Mouse (Mus musculus) liver, embryonic 14.5 days (tissue): ENCODE measurements around the gene Slc22a2. TPM values are rescaled to one million over a fixed set of nuclear protein-coding genes. Genes with fewer than 3 reads are reported as not detected.

ENCODE experiments used
- ATAC-seq: fragments of 200-750 bp; cut with Nextera tagmentation; 2 replicates; pipeline ENCODE4 v1.8.0; 2017; ENCODE audit warnings: moderate number of reproducible peaks, mild to moderate bottlenecking, moderate library complexity; ENCODE audit not compliant: insufficient read depth
- DNase-seq, 3 experiments: peaks; one replicate each; pipeline ENCODE4 v3.0.0-alpha.2; 2012 to 2013; ENCODE audit warnings: low read depth in 3 of 3, low spot score in 3 of 3
- H3K27ac ChIP-seq: fragments of 300-500 bp; sonication (generic); 2 replicates; pipeline ENCODE4 v1.5.1; 2014; ENCODE audit warnings: moderate library complexity, mild to moderate bottlenecking, control low read depth, inconsistent platforms
- H3K27me3 ChIP-seq: fragments of 300-500 bp; sonication (generic); 2 replicates; pipeline ENCODE4 v1.6.1; 2014; ENCODE audit warnings: mild to moderate bottlenecking, low read length, moderate library complexity; ENCODE audit not compliant: control insufficient read depth, insufficient read depth
- H3K36me3 ChIP-seq: fragments of 300-500 bp; sonication (generic); replicated peaks from 2 replicates; pipeline ENCODE4 v1.6.1; 2014; ENCODE audit warnings: low read depth; ENCODE audit not compliant: control insufficient read depth, insufficient read depth
- H3K4me1 ChIP-seq, 2 experiments: fragments of 200-500 bp in 1 of 2; fragments of 300-500 bp in 1 of 2; sonication (generic) in 1 of 2; replicated peaks; 2 replicates each; pipeline ENCODE4 v1.6.1; 2012 to 2014; ENCODE audit warnings: antibody characterized with exemption in 1 of 2, inconsistent platforms in 1 of 2, low read length in 1 of 2; ENCODE audit not compliant: control insufficient read depth in 2 of 2, insufficient read depth in 2 of 2
- H3K4me2 ChIP-seq: fragments of 300-500 bp; sonication (generic); 2 replicates; pipeline ENCODE4 v1.6.1; 2014; ENCODE audit warnings: low read depth, mild to moderate bottlenecking, control low read depth, moderate library complexity
- H3K4me3 ChIP-seq, 2 experiments: fragments of 200-500 bp in 1 of 2; fragments of 300-500 bp in 1 of 2; sonication (generic) in 1 of 2; 2 replicates each; pipeline ENCODE4 v1.5.1; 2012 to 2014; ENCODE audit warnings: low read depth in 2 of 2, low read length in 2 of 2, mild to moderate bottlenecking in 2 of 2, control low read depth in 1 of 2, inconsistent platforms in 1 of 2, moderate library complexity in 1 of 2; ENCODE audit not compliant: insufficient read depth in 1 of 2
- H3K9ac ChIP-seq: fragments of 300-500 bp; sonication (generic); replicated peaks from 2 replicates; pipeline ENCODE4 v1.6.1; 2014; ENCODE audit warnings: mild to moderate bottlenecking, control low read depth, moderate library complexity
- H3K9me3 ChIP-seq: fragments of 300-500 bp; sonication (generic); 2 replicates; pipeline ENCODE4 v1.6.1; 2016; ENCODE audit warnings: low read length, mixed read lengths; ENCODE audit not compliant: control insufficient read depth
- CTCF ChIP-seq: IDR thresholded peaks from 2 replicates; pipeline ENCODE4 v1.5.1; 2016; ENCODE audit warnings: antibody characterized with exemption, low read depth, control low read depth
- EP300 ChIP-seq: IDR thresholded peaks from 2 replicates; pipeline ENCODE4 v1.6.1; 2016; ENCODE audit warnings: antibody characterized with exemption, low read depth
- WGBS: fragments of 180-500 bp; shearing (Covaris S2); extraction: QIAGEN DNeasy Blood & Tissue Kit; methylation state at CpG from one replicate; pipeline ENCODE4 v1.1.7; 2014; ENCODE audit not compliant: insufficient replicate concordance; 5-methylcytosine and 5-hydroxymethylcytosine counted together
- polyA plus RNA-seq, 2 experiments: library from polyadenylated mRNA; depleted of rRNA in 1 of 2; stranded (reverse) in 1 of 2; unstranded in 1 of 2; fragments of >200 nt; fragmentation: Nextera tagmentation in 1 of 2; extraction: Ambion mirVana in 1 of 2; gene quantifications; 2 replicates each; pipeline versions ENCODE4 v1.2.1 to v1.2.3; 2012 to 2014

Gene Slc22a2
- polyA plus RNA-seq, 2 experiments, result 0.03 TPM; not detected in 1

- H3K9me3 ChIP-seq, result no peaks in the 10 kb centered on the region
- WGBS, result 40% methylated on average over 6 of the region's 6 CpGs
- no peak overlapping the region for H3K4me2 ChIP-seq
- H3K27ac ChIP-seq, result no peak overlapping the region
- no peak overlapping the region for H3K4me3 ChIP-seq
- DNase-seq (no peak), ATAC-seq (no peak)
- H3K9ac ChIP-seq, result no peak overlapping the region
- no peak for TF ChIP-seq EP300
- no peak for TF ChIP-seq CTCF
- no peaks in the 10 kb centered on the region for H3K27me3 ChIP-seq
- H3K36me3 ChIP-seq, result no peaks in the 10 kb centered on the region
- no peaks in the 10 kb centered on the region for H3K4me1 ChIP-seq
Measured at GRCm38 (mm10) chr17:12630976-12631730, 47.2 kb downstream of the Slc22a2 start.

GRCm38 (mm10) chr17:12631771-12632600 is 48.1 kb downstream of the Slc22a2 start:
- TF ChIP-seq CTCF (no peak), EP300 (no peak)
- Histone ChIP-seq H3K36me3 (no peaks in the 10 kb centered on the region), H3K4me2 (no peak overlapping the region), H3K27me3 (no peaks in the 10 kb centered on the region), H3K27ac (no peak overlapping the region), H3K9ac (no peak overlapping the region), H3K9me3 (no peaks in the 10 kb centered on the region), H3K4me1 (no peaks in the 10 kb centered on the region), H3K4me3 (no peak overlapping the region)
- no peak for DNase-seq
- 36% methylated on average over 7 of the region's 7 CpGs for WGBS
- no peak for ATAC-seq

GRCm38 (mm10) chr17:12634814-12635213 is 50.9 kb downstream of the Slc22a2 start:
- H3K27ac ChIP-seq, result no peak overlapping the region
- no peak for DNase-seq
- H3K36me3 ChIP-seq, result no peaks in the 10 kb centered on the region
- no peaks in the 10 kb centered on the region for H3K9me3 ChIP-seq
- no peak overlapping the region for H3K4me2 ChIP-seq
- no peak for TF ChIP-seq CTCF
- TF ChIP-seq EP300, result no peak
- no peak overlapping the region for H3K9ac ChIP-seq
- ATAC-seq, result no peak
- WGBS, result 50% methylated on average over 4 of the region's 4 CpGs
- H3K4me1 ChIP-seq, result no peaks in the 10 kb centered on the region
- H3K4me3 ChIP-seq, result no peak overlapping the region
- H3K27me3 ChIP-seq, result no peaks in the 10 kb centered on the region

- 79% methylated on average over 3 of the region's 3 CpGs for WGBS
- no peaks in the 10 kb centered on the region for H3K36me3 ChIP-seq
- no peak overlapping the region for H3K4me3 ChIP-seq
- ATAC-seq, result no peak
- DNase-seq, result no peak
- H3K9me3 ChIP-seq, result no peaks in the 10 kb centered on the region
- H3K27ac ChIP-seq, result no peak overlapping the region
- H3K4me2 ChIP-seq, result no peak overlapping the region
- no peaks in the 10 kb centered on the region for H3K4me1 ChIP-seq
- no peaks in the 10 kb centered on the region for H3K27me3 ChIP-seq
- no peak for TF ChIP-seq EP300
- TF ChIP-seq CTCF, result peak; percentile 60
- no peak overlapping the region for H3K9ac ChIP-seq
Measured at GRCm38 (mm10) chr17:12639585-12639984, 55.7 kb downstream of the Slc22a2 start.

- no peaks in the 10 kb centered on the region for H3K27me3 ChIP-seq
- DNase-seq (no peak), ATAC-seq (no peak)
- no peak for TF ChIP-seq CTCF
- TF ChIP-seq EP300, result no peak
- no peak overlapping the region for H3K4me3 ChIP-seq
- no peaks in the 10 kb centered on the region for H3K4me1 ChIP-seq
- H3K9ac ChIP-seq, result no peak overlapping the region
- H3K36me3 ChIP-seq, result no peaks in the 10 kb centered on the region
- H3K4me2 ChIP-seq, result no peak overlapping the region
- 55% methylated on average over 4 of the region's 4 CpGs for WGBS
- H3K9me3 ChIP-seq, result no peaks in the 10 kb centered on the region
- H3K27ac ChIP-seq, result no peak overlapping the region
Measured at GRCm38 (mm10) chr17:12641087-12641486, 57.2 kb downstream of the Slc22a2 start.
